Mouse (Mus musculus) forebrain, embryonic 11.5 days (tissue): ENCODE data around the gene Cd47. TPM values are rescaled to one million over a fixed set of nuclear protein-coding genes. Genes with fewer than 3 reads are reported as not detected.

ENCODE experiments used
- ATAC-seq: fragments of 200-750 bp; cut with Nextera tagmentation; replicated peaks from 2 replicates; pipeline ENCODE4 v1.8.0; 2017; ENCODE audit warnings: moderate TSS enrichment; ENCODE audit not compliant: low FRiP score
- DNase-seq: peaks from one replicate; pipeline ENCODE4 v3.0.0-alpha.2; 2017; ENCODE audit warnings: low spot score
- H3K27ac ChIP-seq: fragments of 300-500 bp; sonication (generic); 2 replicates; pipeline ENCODE4 v1.5.1; 2014; ENCODE audit warnings: low read depth, low read length
- H3K27me3 ChIP-seq: fragments of 300-500 bp; sonication (generic); 2 replicates; pipeline ENCODE4 v1.6.1; 2014; ENCODE audit warnings: mild to moderate bottlenecking, low read length, mixed read lengths; ENCODE audit not compliant: control insufficient read depth, insufficient read depth
- H3K36me3 ChIP-seq: fragments of 300-500 bp; sonication (generic); 2 replicates; pipeline ENCODE4 v1.6.1; 2014; ENCODE audit warnings: mild to moderate bottlenecking, low read length, moderate library complexity, mixed read lengths; ENCODE audit not compliant: control insufficient read depth, insufficient read depth
- H3K4me1 ChIP-seq: fragments of 300-500 bp; sonication (generic); replicated peaks from 2 replicates; pipeline ENCODE4 v1.6.1; 2014; ENCODE audit warnings: low read length, mixed read lengths; ENCODE audit not compliant: control insufficient read depth, insufficient read depth
- H3K4me2 ChIP-seq: fragments of 300-500 bp; sonication (generic); 2 replicates; pipeline ENCODE4 v1.6.1; 2014; ENCODE audit warnings: low read depth, mild to moderate bottlenecking, low read length, moderate library complexity, mixed read lengths; ENCODE audit not compliant: severe bottlenecking
- H3K4me3 ChIP-seq: fragments of 300-500 bp; sonication (generic); 2 replicates; pipeline ENCODE4 v1.5.1; 2014; ENCODE audit warnings: low read depth, low read length
- H3K9ac ChIP-seq: fragments of 300-500 bp; sonication (generic); 2 replicates; pipeline ENCODE4 v1.6.1; 2014; ENCODE audit warnings: low read length
- H3K9me3 ChIP-seq: fragments of 300-500 bp; sonication (generic); 2 replicates; pipeline ENCODE4 v1.6.1; 2016; ENCODE audit warnings: low read length, mixed read lengths; ENCODE audit not compliant: control insufficient read depth
- WGBS: fragments of 180-500 bp; shearing (Covaris S2); extraction: QIAGEN DNeasy Blood & Tissue Kit; methylation state at CpG from one replicate; pipeline ENCODE4 v1.1.7; 2014; 5-methylcytosine and 5-hydroxymethylcytosine counted together
- polyA plus RNA-seq: library from polyadenylated mRNA; unstranded; fragments of >200 nt; fragmentation: Nextera tagmentation; extraction: Ambion mirVana; gene quantifications from 2 replicates; pipeline ENCODE4 v1.2.1, GENCODE M21; 2014

Gene Cd47
- polyA plus RNA-seq, 1 experiment from 2014 or later, result 47.6 TPM

DNA sequence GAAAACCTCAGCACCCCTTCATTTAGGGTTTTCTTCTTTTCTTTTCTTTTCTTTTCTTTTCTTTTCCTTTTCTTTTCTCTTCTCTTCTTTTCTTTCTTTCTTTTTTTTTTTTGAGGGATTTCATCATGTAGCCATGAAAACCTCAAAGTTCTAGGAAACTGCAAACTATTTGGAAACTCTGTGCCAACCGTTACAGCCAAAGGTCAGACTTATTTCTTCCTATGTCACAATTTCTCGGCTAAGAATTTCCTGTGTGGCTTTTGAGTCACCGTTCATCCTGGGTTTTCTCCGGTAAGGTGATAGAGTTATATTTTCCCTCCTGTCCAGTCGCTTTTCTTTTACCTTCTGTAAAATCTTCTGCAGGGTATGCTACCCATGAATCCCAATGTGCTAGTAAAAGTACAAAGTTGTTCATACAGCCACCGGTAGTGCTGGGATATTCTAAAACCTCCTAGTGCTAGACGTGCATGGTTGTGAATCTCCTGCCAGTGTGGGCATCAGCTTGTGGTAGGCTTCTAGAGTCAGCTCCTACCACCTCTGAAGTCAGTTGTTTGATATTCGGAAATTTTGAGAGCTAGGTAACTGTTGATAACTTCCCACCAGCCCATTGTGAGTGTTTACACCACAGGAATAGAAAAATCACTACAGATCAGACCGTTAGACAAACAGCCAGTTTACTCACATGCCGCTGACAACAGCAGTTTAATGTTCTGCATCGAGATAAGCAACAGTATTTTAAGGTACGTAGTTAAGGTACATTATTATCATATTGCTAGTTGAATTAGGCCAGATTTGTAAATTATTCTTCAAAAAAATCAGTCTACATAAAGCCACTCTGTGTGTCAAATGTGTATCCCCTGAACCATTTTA, 29.8 kb upstream of the Cd47 start:
- no peak for ATAC-seq
- DNase-seq, result no peak
- Histone ChIP-seq H3K9ac (no peak overlapping the region), H3K36me3 (no peaks in the 10 kb centered on the region), H3K4me1 (no peaks in the 10 kb centered on the region), H3K27me3 (no peaks in the 10 kb centered on the region), H3K27ac (no peak overlapping the region), H3K9me3 (no peaks in the 10 kb centered on the region), H3K4me2 (no peak overlapping the region), H3K4me3 (no peak overlapping the region)
- WGBS, result 90% methylated on average over 12 of the region's 12 CpGs

DNA sequence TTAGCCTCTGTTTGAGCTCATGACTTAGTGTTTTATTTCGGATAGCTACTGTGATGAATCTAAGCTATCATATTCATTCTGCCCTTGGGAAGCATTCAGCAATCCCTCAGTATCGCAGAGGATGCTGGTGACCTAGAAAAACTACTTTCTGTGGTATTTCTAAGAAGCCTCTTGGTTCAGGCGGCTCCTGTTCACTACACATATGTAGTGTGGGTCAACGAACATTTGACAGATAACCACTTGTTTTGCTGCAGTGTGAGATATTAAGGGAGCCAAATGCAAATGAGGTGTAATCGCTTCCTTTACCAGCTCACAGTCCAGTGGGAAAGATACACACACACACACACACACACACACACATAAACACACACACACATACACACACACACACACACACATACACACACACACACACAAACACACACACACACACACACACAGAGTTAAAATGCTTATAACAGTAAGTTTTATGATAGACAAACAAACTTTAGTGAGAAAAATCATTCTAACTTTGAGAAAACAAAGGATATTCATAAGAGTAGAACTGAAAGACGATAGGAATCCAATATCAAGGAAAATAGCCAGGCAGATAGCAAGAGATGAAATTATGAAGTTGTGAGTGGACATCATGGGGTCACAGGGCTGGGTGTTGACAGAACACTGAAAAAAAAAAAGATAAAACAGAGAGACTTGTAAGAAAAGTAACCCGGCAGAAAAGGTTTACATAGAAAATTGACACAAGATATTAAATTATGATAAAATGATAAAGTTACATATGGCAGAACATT, 28.5 kb upstream of the Cd47 start:
- no peak overlapping the region for H3K27ac ChIP-seq
- H3K9ac ChIP-seq, result no peak overlapping the region
- H3K27me3 ChIP-seq, result no peaks in the 10 kb centered on the region
- 90% methylated on average over 7 of the region's 7 CpGs for WGBS
- ATAC-seq (no peak), DNase-seq (no peak)
- H3K4me1 ChIP-seq, result no peaks in the 10 kb centered on the region
- no peaks in the 10 kb centered on the region for H3K9me3 ChIP-seq
- H3K36me3 ChIP-seq, result no peaks in the 10 kb centered on the region
- no peak overlapping the region for H3K4me3 ChIP-seq
- H3K4me2 ChIP-seq, result no peak overlapping the region

DNA sequence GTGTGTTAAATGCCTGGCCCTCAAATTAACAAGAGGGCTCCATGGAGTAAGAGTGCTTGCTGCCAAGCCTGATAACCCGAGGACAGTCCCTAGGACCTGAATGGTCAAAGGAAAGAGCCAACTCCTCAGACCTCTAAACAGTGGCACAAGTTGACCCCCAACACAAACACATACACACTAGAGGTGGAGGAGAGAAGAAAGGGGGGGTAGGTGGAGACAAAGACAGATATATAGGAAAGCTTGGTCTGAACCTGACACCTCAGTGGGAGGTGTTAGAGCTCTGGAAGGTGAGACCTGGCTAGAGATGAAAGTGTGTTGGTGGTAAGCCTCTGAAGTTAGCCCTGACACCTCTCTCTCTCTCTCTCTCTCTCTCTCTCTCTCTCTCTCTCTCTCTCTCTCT, 27.8 kb upstream of the Cd47 start:
- WGBS, result 76% methylated on average over 1 of the region's 1 CpGs
- DNase-seq, result no peak
- no peak for ATAC-seq

DNA sequence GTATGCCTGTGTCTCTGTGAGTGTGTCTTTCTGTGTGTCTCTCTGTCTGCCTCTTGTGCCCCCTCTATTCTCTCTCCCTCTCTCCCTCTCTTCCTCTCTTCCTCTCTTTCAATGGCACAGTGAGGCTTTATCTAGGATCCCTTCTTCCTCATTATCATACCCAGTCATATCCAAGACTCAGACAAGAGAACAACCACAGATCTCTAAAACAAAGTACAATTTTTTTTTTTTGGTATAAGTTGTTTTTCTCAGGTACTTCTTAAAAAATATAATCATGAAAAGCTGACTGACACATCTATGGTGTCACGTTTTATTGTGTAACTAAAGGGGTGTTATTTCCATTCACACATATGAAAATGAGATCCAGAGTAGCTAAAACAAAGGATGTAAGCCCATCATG, 27.3 kb upstream of the Cd47 start:
- H3K4me3 ChIP-seq, result no peak overlapping the region
- H3K27me3 ChIP-seq, result no peaks in the 10 kb centered on the region
- no peak overlapping the region for H3K4me2 ChIP-seq
- H3K36me3 ChIP-seq, result no peaks in the 10 kb centered on the region
- H3K9me3 ChIP-seq, result no peaks in the 10 kb centered on the region
- H3K4me1 ChIP-seq, result no peaks in the 10 kb centered on the region
- ATAC-seq (no peak), DNase-seq (no peak)
- H3K9ac ChIP-seq, result no peak overlapping the region
- H3K27ac ChIP-seq, result no peak overlapping the region
- WGBS, result 83% methylated on average over 1 of the region's 1 CpGs

More for the DNA sequence above, 27.8 kb upstream of the Cd47 start:
- no peaks in the 10 kb centered on the region for H3K36me3 ChIP-seq
- H3K4me3 ChIP-seq, result no peak overlapping the region
- H3K9ac ChIP-seq, result no peak overlapping the region
- no peaks in the 10 kb centered on the region for H3K9me3 ChIP-seq
- no peaks in the 10 kb centered on the region for H3K27me3 ChIP-seq
- no peak overlapping the region for H3K4me2 ChIP-seq
- no peak overlapping the region for H3K27ac ChIP-seq
- H3K4me1 ChIP-seq, result no peaks in the 10 kb centered on the region

DNA sequence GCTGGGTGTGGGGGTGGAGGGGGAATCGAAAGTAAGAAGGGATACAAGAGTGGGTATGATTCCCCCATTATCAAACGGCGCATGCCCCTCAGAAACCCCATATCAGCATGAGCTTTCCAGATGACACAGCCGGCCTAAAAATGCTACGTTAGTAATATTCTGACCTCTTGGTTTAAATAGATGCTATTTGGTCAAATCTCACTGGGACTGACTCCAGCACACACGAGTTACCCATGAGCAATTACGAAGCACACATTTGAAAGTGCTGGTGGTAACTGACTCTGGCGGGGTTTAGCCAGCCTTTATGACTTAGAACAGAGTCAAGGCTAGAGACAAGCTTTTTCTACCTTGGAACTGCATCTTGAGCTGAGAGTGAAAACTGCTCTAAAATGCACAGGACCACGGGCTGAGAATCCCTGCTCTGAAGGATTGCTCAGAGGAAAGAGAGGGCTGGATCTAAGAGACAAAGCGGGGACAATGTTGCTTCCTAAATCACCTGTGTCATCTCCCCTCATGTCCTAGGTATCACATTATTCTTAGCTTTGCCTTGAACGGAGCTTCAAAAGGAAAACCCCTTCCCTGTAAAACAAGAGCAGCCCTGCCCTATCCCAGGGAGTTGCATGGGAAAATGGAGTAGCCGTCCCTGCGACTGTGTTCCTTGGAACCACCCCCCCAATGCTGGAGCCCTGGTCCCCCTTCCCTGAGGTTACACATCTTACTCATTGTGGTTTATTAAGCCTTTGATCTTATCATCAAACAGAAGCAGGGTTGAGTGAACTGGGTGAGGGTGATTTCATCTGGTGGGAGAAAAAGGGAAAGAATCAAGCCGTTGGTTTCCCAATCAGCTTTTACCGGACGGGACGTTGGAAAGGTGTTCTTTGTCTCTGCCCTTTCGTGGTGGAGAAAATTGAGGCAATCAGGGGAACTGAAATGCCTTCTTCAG, 26.0 kb upstream of the Cd47 start:
- H3K4me2 ChIP-seq, result no peak overlapping the region
- no peaks in the 10 kb centered on the region for H3K9me3 ChIP-seq
- H3K4me1 ChIP-seq, result no peaks in the 10 kb centered on the region
- 87% methylated on average over 18 of the region's 18 CpGs for WGBS
- no peak overlapping the region for H3K9ac ChIP-seq
- H3K27ac ChIP-seq, result no peak overlapping the region
- no peak for ATAC-seq
- H3K36me3 ChIP-seq, result no peaks in the 10 kb centered on the region
- no peak for DNase-seq
- no peak overlapping the region for H3K4me3 ChIP-seq
- H3K27me3 ChIP-seq, result no peaks in the 10 kb centered on the region

DNA sequence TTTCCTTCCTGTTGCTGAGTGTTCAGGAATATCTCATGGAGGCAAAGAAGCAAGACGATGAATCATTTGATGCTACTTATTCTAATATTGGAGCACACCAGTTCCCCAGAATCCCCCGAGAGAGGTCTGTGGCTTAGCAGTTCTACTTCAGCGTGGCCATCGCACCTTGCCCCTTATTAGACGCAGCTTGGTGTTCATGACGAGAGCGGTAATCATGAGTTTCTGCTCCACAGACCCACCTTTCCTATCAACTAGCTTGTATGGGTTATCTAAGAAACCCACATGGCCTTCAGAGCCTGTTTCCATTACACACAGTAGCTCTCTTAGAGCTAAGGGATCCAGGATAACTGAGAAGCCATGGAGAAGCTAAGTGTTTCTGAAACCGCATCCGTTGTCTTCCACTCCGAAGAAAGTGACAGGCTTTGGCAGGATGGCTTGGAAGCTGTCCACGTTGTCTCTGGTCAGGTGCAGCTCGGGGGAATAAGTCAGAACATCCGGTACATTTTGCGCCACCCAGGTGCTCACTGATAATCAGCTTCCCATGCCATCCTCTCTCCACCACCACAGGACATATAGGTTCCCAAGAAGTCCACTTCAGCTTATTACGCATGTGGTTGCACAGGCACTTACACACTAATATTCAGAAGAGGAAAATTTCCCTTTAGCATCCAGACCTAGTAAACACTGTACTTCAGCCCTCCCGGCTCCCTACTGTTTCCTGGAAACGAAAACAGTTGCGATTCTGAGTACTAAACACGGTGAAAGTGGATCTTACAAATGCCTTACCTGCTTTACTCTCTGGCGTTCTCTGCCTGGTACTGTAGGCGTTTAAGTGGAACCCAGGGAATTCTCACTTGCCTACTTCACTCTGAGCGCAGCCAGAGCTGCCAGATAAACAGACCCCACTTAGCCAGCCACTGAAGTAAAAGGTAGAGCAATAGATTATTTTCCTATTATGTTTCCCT, 25.0 kb upstream of the Cd47 start:
- DNase-seq (no peak), ATAC-seq (no peak)
- Histone ChIP-seq H3K27me3 (no peaks in the 10 kb centered on the region), H3K4me2 (no peak overlapping the region), H3K9ac (no peak overlapping the region), H3K4me1 (no peaks in the 10 kb centered on the region), H3K27ac (no peak overlapping the region), H3K4me3 (no peak overlapping the region), H3K36me3 (no peaks in the 10 kb centered on the region), H3K9me3 (no peaks in the 10 kb centered on the region)
- WGBS, result 91% methylated on average over 22 of the region's 22 CpGs

DNA sequence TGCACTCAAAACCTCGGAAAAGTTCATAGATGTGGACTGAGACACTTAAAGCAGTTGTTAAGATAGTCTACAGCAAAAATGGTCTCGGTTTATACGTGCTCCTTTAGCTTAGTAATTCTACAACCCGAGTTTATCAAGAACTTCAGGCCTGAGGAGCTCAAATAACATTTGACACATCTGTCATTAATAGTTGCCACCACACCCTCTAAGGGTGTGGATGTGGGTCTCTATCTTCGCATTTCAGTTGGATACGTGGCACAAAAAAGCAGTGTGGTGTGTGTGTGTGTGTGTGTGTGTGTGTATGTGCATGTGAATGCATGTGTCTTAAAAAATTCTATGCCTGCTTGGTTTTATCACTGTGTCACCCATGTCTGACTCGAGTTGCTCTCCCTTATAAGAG, 23.4 kb upstream of the Cd47 start:
- ATAC-seq (no peak), DNase-seq (no peak)
- Histone ChIP-seq H3K9ac (no peak overlapping the region), H3K9me3 (no peaks in the 10 kb centered on the region), H3K27ac (no peak overlapping the region), H3K27me3 (no peaks in the 10 kb centered on the region), H3K36me3 (no peaks in the 10 kb centered on the region), H3K4me3 (no peak overlapping the region), H3K4me2 (no peak overlapping the region), H3K4me1 (no peaks in the 10 kb centered on the region)
- WGBS, result 89% methylated on average over 7 of the region's 7 CpGs
